Mouse (Mus musculus): ENCODE results near the gene Ets1.

- TF ChIP-seq ZC3H11A (IDR thresholded peaks at IDR 0.05; ENCODE audit: low read depth, low read length) (no peak), CTCF (conservative IDR thresholded peaks at IDR 0.05 in 1 of 2, IDR thresholded peaks at IDR 0.05 in 1 of 2; ENCODE audit: low read depth in 2 of 2, low read length in 2 of 2) (no peak), UBTF (IDR thresholded peaks at IDR 0.05; ENCODE audit: low read depth, low read length) (no peak), EP300 (IDR thresholded peaks at IDR 0.05; ENCODE audit: low read length) (no peak), NRF1 (IDR thresholded peaks at IDR 0.05; ENCODE audit: low read depth, low read length) (no peak), ETS1 (conservative IDR thresholded peaks at IDR 0.05; ENCODE audit: low read depth, low read length) (no peak)
Observed at GRCm38 (mm10) chr9:32610631-32611030, 25.4 kb upstream of the Ets1 start.

Data from CH12.LX (cell line).